Comparison of ENCODE assay signal across 8 mouse cellular contexts in genomic region chr3:109026462-109026990, GRCm38 (mm10). TPM values are rescaled to one million over a fixed set of nuclear protein-coding genes. Genes with fewer than 3 reads are reported as not detected.
DNase-seq lines count a peak whose midpoint lies in the region; ATAC-seq and TF ChIP-seq lines count a peak whose summit lies in the region.

No protein-coding gene starts in this region.

- DNase-seq in layer of hippocampus, adult 2 months (ENCODE audit: low spot score in 2 of 2): no peak
- no peak for DNase-seq in layer of hippocampus, postnatal 25 days (ENCODE audit: extremely low spot score in 1 of 2, low spot score in 1 of 2)
- DNase-seq in c-Kit-negative CD71-positive TER-119-positive erythroid progenitor cells, embryonic 14.5 days (ENCODE audit: low read depth, low spot score): peak; percentile 2
- DNase-seq in gastrocnemius, postnatal 14 days: peak; percentile 37
- no peak for DNase-seq in layer of hippocampus, adult 11-12 months (ENCODE audit: low spot score)
- no peak for DNase-seq in frontal cortex, postnatal 14 days (ENCODE audit: low spot score in 2 of 2)

- H3K4me2 ChIP-seq in kidney, embryonic 15.5 days: peak overlapping the region; percentile 90

- H3K27me3 ChIP-seq in kidney, embryonic 15.5 days: no peaks in the 10 kb centered on the region

- H3K4me1 ChIP-seq in kidney, embryonic 15.5 days: peaks cover 24% of the 10 kb centered on the region

- peak overlapping the region; percentile 78 for H3K9ac ChIP-seq in kidney, embryonic 15.5 days

- H3K4me3 ChIP-seq in layer of hippocampus, adult 2 months: peak overlapping the region; percentile 70
- H3K4me3 ChIP-seq in kidney, embryonic 15.5 days (replicated peaks): peak overlapping the region; percentile 75

- WGBS in kidney, embryonic 15.5 days: 6% methylated on average over 15 of the region's 15 CpGs

- TF ChIP-seq CTCF in layer of hippocampus, adult 2 months (conservative IDR thresholded peaks at IDR 0.05): no peak; the same call in 1 of the 2 replicates

- 0 out of 2 replicates have a peak, but pooled peaks have one; percentile 27 for ATAC-seq in kidney, embryonic 15.5 days (replicated peaks; ENCODE audit: low FRiP score)
- peak; percentile 53 for ATAC-seq in megakaryocyte-erythroid progenitor cell, adult 5-6 weeks (replicated peaks; ENCODE audit: low FRiP score, low TSS enrichment, poor library complexity, severe bottlenecking)

- H3K36me3 ChIP-seq in kidney, embryonic 15.5 days: no peaks in the 10 kb centered on the region

- H3K27ac ChIP-seq in layer of hippocampus, adult 2 months: peak overlapping the region; percentile 86
- H3K27ac ChIP-seq in kidney, embryonic 15.5 days: peak overlapping the region; percentile 81

- H3K9me3 ChIP-seq in kidney, embryonic 15.5 days (replicated peaks): no peaks in the 10 kb centered on the region

- intact Hi-C loops in gastrocnemius, postnatal 14 days (cut with DNase I; ENCODE audit: low total_unique reads): loop anchor here (5.0 kb wide), 1 partner anchor 36 kb away; no protein-coding TSS in a partner anchor

RNA-seq across cellular contexts. Expression of gene Fam102b, which starts 0.9 kb away (rescaled TPM):
- total RNA-seq in layer of hippocampus, adult 2 months (2021): 10 to 100 TPM; 26.5 to 28.2 TPM
- 10 to 100 TPM; 28.7 to 29.2 TPM for total RNA-seq in layer of hippocampus, postnatal 25 days (2021)
- total RNA-seq in gastrocnemius, postnatal 14 days (2021): 10 to 100 TPM; 11.7 to 18.5 TPM
- 4.7 and 4.9 TPM in 2 replicates for polyA plus RNA-seq in kidney, embryonic 15.5 days (2015; fragmentation: Nextera tagmentation; extraction: Ambion mirVana)
- total RNA-seq in megakaryocyte-erythroid progenitor cell, adult 5-6 weeks (2014; fragmentation: Nextera tagmentation): 5.3 and 5.6 TPM in 2 replicates
- total RNA-seq in megakaryocyte-erythroid progenitor cell, adult 5-6 weeks (2017): 7.1 and 8.8 TPM in 2 replicates

RNA-seq across cellular contexts. Expression of gene Slc25a54, which starts 53.7 kb away (rescaled TPM):
- total RNA-seq in layer of hippocampus, adult 2 months (2021): not detected
- not detected for total RNA-seq in layer of hippocampus, postnatal 25 days (2021)
- total RNA-seq in gastrocnemius, postnatal 14 days (2021): not detected
- polyA plus RNA-seq in kidney, embryonic 15.5 days (2015; fragmentation: Nextera tagmentation; extraction: Ambion mirVana): not detected in 2 replicates
- total RNA-seq in megakaryocyte-erythroid progenitor cell, adult 5-6 weeks (2014; fragmentation: Nextera tagmentation): not detected in 2 replicates
- not detected in 2 replicates for total RNA-seq in megakaryocyte-erythroid progenitor cell, adult 5-6 weeks (2017)

Comparison
In these comparisons a context has a peak if more than half of its experiments do, and no peak if none do; other contexts are left out.
1. DNase-seq: peak in c-Kit-negative CD71-positive TER-119-positive erythroid progenitor cells, embryonic 14.5 days (single experiment) and gastrocnemius, postnatal 14 days (single experiment); none in layer of hippocampus, adult 2 months (0 of 2), layer of hippocampus, postnatal 25 days (0 of 2), layer of hippocampus, adult 11-12 months (single experiment) and frontal cortex, postnatal 14 days (0 of 2).